Mouse (Mus musculus) cerebellum, adult 18-20 months (tissue): Measurements from ENCODE around the gene Sdsl.
"Not testable (repeated sequence)": the region's sequence is repeated elsewhere in the genome, so short reads cannot be mapped to it uniquely, and the experiment has no call there.

Source experiments
- DNase-seq, 2 experiments: peaks; one replicate each; pipeline ENCODE4 v3.0.0; 2021

The Sdsl gene

GRCm38 (mm10) chr5:120472770-120473169 is at the start of gene Sdsl:
Gene Sdsl (minus strand): TSS chr5:120472810.
- DNase-seq = no peak

- DNase-seq = no peak
Observed at GRCm38 (mm10) chr5:120517552-120517951, 44.9 kb upstream of the Sdsl start.

- no peak for DNase-seq
Observed at GRCm38 (mm10) chr5:120516221-120516984, 43.8 kb upstream of the Sdsl start.

GRCm38 (mm10) chr5:120515451-120515850 is 42.8 kb upstream of the Sdsl start:
- no peak for DNase-seq

GRCm38 (mm10) chr5:120514754-120515153 is 42.1 kb upstream of the Sdsl start:
- no peak for DNase-seq

GRCm38 (mm10) chr5:120514031-120514677 is 41.5 kb upstream of the Sdsl start:
- no peak for DNase-seq

GRCm38 (mm10) chr5:120512911-120513555 is 40.4 kb upstream of the Sdsl start:
- no peak for DNase-seq

- DNase-seq = no peak
Observed at GRCm38 (mm10) chr5:120511643-120512220, 39.1 kb upstream of the Sdsl start.

- peak; percentile 94 to 95 for DNase-seq
Observed at GRCm38 (mm10) chr5:120510982-120511642, 38.5 kb upstream of the Sdsl start, which contains the start of gene Slc8b1. Gene Slc8b1 (plus strand): TSS chr5:120511168.

- no peak for DNase-seq
Observed at GRCm38 (mm10) chr5:120507311-120507710, 34.7 kb upstream of the Sdsl start.

- no peak for DNase-seq
Observed at GRCm38 (mm10) chr5:120506490-120506889, 33.9 kb upstream of the Sdsl start.

- DNase-seq = no peak
Observed at GRCm38 (mm10) chr5:120505781-120506180, 33.2 kb upstream of the Sdsl start.

- DNase-seq = peak; percentile 86 to 89
Observed at GRCm38 (mm10) chr5:120505368-120505767, 32.8 kb upstream of the Sdsl start.

GRCm38 (mm10) chr5:120503144-120503795 is 30.7 kb upstream of the Sdsl start, which contains the start of gene Plbd2:
Gene Plbd2 (minus strand): TSS chr5:120503625.
- peak; percentile 86 to 88 for DNase-seq

- DNase-seq = no peak
Observed at GRCm38 (mm10) chr5:120502675-120503143, 30.1 kb upstream of the Sdsl start.

- no peak for DNase-seq
Observed at GRCm38 (mm10) chr5:120502147-120502621, 29.6 kb upstream of the Sdsl start.

- not testable (repeated sequence) for DNase-seq
Observed at GRCm38 (mm10) chr5:120500609-120501008, 28.0 kb upstream of the Sdsl start.

GRCm38 (mm10) chr5:120499202-120499601 is 26.6 kb upstream of the Sdsl start:
- no peak for DNase-seq

- no peak for DNase-seq
Observed at GRCm38 (mm10) chr5:120497071-120497470, 24.5 kb upstream of the Sdsl start.

- no peak for DNase-seq
Observed at GRCm38 (mm10) chr5:120495703-120496226, 23.2 kb upstream of the Sdsl start.

GRCm38 (mm10) chr5:120495064-120495702 is 22.6 kb upstream of the Sdsl start:
- no peak for DNase-seq
